Mouse (Mus musculus): ENCODE data around the gene Cd6. TPM values are rescaled to one million over a fixed set of nuclear protein-coding genes. Genes with fewer than 3 reads are reported as not detected.

Cd6 gene
- polyA plus RNA-seq, 1 experiment from 2014 or later = not detected

- no peaks in the 10 kb centered on the region for H3K9me3 ChIP-seq (replicated peaks)
- H3K9ac ChIP-seq = no peak overlapping the region
- no peaks in the 10 kb centered on the region for H3K27me3 ChIP-seq (replicated peaks)
- H3K4me3 ChIP-seq = no peak overlapping the region
- H3K36me3 ChIP-seq = no peaks in the 10 kb centered on the region
- H3K27ac ChIP-seq (ENCODE audit: poor library complexity, severe bottlenecking) = no peak overlapping the region
- ATAC-seq (ENCODE audit: insufficient number of reproducible peaks, low FRiP score) = no peak
- no peak overlapping the region for H3K4me2 ChIP-seq
- H3K4me1 ChIP-seq (replicated peaks) = peaks cover 25% of the 10 kb centered on the region
Observed at GRCm38 (mm10) chr19:10759525-10759924, 70.3 kb downstream of the Cd6 start.

DNA sequence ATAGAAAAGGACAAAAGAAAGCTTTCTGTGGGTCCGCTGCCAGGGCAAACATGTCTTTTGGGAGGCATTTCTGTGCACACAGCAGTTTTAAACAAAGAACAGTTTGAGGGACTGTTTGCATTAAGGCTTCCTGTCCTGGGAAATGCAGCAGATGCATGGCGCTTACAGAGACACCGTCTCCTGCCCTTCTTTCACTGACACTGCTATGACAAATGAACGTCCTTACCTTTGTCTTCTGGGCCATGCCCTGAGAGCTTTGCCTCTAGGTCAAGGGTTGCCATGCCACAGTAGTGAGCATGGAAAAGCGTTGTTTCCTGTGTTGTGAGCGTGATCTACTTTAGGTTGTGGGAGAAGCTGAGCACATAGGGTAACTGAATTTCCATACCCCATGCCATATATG, 71.2 kb downstream of the Cd6 start:
- H3K27me3 ChIP-seq (replicated peaks) = no peaks in the 10 kb centered on the region
- no peak for ATAC-seq (ENCODE audit: insufficient number of reproducible peaks, low FRiP score)
- H3K4me2 ChIP-seq = no peak overlapping the region
- H3K27ac ChIP-seq (ENCODE audit: poor library complexity, severe bottlenecking) = no peak overlapping the region
- no peaks in the 10 kb centered on the region for H3K36me3 ChIP-seq
- no peak overlapping the region for H3K9ac ChIP-seq
- no peak overlapping the region for H3K4me3 ChIP-seq
- 60% methylated on average over 6 of the region's 6 CpGs for WGBS
- H3K4me1 ChIP-seq (replicated peaks) = peaks cover 25% of the 10 kb centered on the region
- H3K9me3 ChIP-seq (replicated peaks) = no peaks in the 10 kb centered on the region

- no peaks in the 10 kb centered on the region for H3K36me3 ChIP-seq
- no peak overlapping the region for H3K4me2 ChIP-seq
- H3K4me3 ChIP-seq = no peak overlapping the region
- H3K27ac ChIP-seq (ENCODE audit: poor library complexity, severe bottlenecking) = no peak overlapping the region
- no peak overlapping the region for H3K9ac ChIP-seq
- ATAC-seq (ENCODE audit: insufficient number of reproducible peaks, low FRiP score) = no peak
- no peaks in the 10 kb centered on the region for H3K9me3 ChIP-seq (replicated peaks)
- H3K4me1 ChIP-seq (replicated peaks) = peaks cover 25% of the 10 kb centered on the region
- WGBS = 83% methylated on average over 2 of the region's 2 CpGs
- no peaks in the 10 kb centered on the region for H3K27me3 ChIP-seq (replicated peaks)
Observed at GRCm38 (mm10) chr19:10757526-10757925, 72.3 kb downstream of the Cd6 start.

DNA sequence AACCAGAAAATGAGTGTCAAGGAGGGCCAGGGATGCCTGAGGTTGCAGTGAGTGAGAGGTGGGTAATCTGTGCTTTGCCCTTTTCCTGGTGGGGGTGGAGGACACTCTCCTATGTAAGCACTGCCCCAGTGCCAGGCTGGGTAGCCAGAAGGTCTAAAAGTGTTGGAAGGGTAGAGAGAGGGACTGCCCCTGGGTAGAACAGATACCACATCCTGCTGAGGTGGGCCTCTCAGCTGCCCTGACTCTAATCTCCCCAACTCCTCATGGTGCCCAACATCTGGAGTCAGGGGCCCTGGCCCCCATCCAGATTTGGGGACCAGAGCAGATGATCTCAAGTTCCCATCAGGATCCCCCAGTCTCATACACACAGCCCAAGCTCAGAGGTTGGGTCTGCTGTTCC, 72.7 kb downstream of the Cd6 start:
- no peaks in the 10 kb centered on the region for H3K9me3 ChIP-seq (replicated peaks)
- H3K9ac ChIP-seq = no peak overlapping the region
- peaks cover 25% of the 10 kb centered on the region for H3K4me1 ChIP-seq (replicated peaks)
- no peak overlapping the region for H3K4me3 ChIP-seq
- ATAC-seq (ENCODE audit: insufficient number of reproducible peaks, low FRiP score) = no peak
- H3K27me3 ChIP-seq (replicated peaks) = no peaks in the 10 kb centered on the region
- no peak overlapping the region for H3K4me2 ChIP-seq
- H3K27ac ChIP-seq (ENCODE audit: poor library complexity, severe bottlenecking) = no peak overlapping the region
- no peaks in the 10 kb centered on the region for H3K36me3 ChIP-seq

DNA sequence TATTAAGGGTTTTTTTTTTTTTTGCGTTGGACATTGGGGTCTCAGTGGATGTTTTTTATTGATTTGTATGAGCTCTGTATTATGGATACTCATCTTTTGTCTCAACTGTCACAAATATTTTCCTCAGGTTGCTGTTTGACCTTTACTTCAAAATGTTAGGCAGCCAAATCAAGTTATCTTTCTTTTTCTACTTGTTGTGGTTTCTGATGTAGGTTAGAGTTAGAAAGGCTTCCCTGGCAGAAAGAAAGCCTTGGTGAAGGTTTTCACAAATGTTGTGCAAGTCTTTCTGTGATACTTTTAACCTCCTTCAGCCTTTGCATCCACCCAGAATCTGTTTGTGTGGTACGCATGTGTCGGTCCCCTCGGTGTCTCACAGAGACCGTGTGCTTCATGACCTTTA, 77.2 kb downstream of the Cd6 start:
- no peak overlapping the region for H3K4me2 ChIP-seq
- no peaks in the 10 kb centered on the region for H3K27me3 ChIP-seq (replicated peaks)
- no peaks in the 10 kb centered on the region for H3K4me1 ChIP-seq (replicated peaks)
- no peak for ATAC-seq (ENCODE audit: insufficient number of reproducible peaks, low FRiP score)
- no peaks in the 10 kb centered on the region for H3K9me3 ChIP-seq (replicated peaks)
- no peak overlapping the region for H3K9ac ChIP-seq
- 87% methylated on average over 5 of the region's 5 CpGs for WGBS
- H3K36me3 ChIP-seq = no peaks in the 10 kb centered on the region
- H3K27ac ChIP-seq (ENCODE audit: poor library complexity, severe bottlenecking) = no peak overlapping the region
- no peak overlapping the region for H3K4me3 ChIP-seq

- Histone ChIP-seq H3K9ac (no peak overlapping the region), H3K36me3 (no peaks in the 10 kb centered on the region), H3K4me1 (replicated peaks) (no peaks in the 10 kb centered on the region), H3K27me3 (replicated peaks) (no peaks in the 10 kb centered on the region), H3K4me2 (no peak overlapping the region), H3K27ac (ENCODE audit: poor library complexity, severe bottlenecking) (no peak overlapping the region), H3K9me3 (replicated peaks) (no peaks in the 10 kb centered on the region), H3K4me3 (no peak overlapping the region)
- WGBS = 85% methylated on average over 6 of the region's 6 CpGs
- ATAC-seq (ENCODE audit: insufficient number of reproducible peaks, low FRiP score) = no peak
Observed at GRCm38 (mm10) chr19:10752106-10752505, 77.8 kb downstream of the Cd6 start.

DNA sequence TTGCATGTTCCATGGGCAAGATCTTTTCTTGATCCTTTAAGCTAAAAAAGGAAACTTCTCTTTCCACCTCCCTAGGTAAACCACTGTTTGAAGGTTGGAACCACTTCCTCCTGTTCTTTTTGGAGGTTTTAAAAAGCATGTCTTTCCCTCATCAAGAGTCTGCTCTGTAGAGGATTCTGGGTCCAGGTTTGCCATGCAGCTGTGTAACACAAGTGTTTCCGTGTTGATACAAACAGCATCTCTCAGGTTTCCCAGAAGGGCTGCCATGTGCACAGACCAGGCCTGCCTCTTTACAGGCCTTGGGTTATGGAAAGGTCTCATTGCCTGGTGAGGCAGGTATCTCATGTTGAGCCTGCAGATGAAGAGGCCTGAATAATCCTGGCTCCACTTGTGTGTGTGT, 78.3 kb downstream of the Cd6 start:
- ATAC-seq (ENCODE audit: insufficient number of reproducible peaks, low FRiP score) = no peak
- no peaks in the 10 kb centered on the region for H3K4me1 ChIP-seq (replicated peaks)
- H3K9ac ChIP-seq = no peak overlapping the region
- WGBS = 96% methylated on average over 1 of the region's 1 CpGs
- H3K36me3 ChIP-seq = no peaks in the 10 kb centered on the region
- no peak overlapping the region for H3K4me3 ChIP-seq
- no peaks in the 10 kb centered on the region for H3K27me3 ChIP-seq (replicated peaks)
- H3K27ac ChIP-seq (ENCODE audit: poor library complexity, severe bottlenecking) = no peak overlapping the region
- H3K9me3 ChIP-seq (replicated peaks) = no peaks in the 10 kb centered on the region
- H3K4me2 ChIP-seq = no peak overlapping the region

GRCm38 (mm10) chr19:10750161-10750560, 79.7 kb downstream of the Cd6 start:
- Histone ChIP-seq H3K4me2 (no peak overlapping the region), H3K4me1 (replicated peaks) (no peaks in the 10 kb centered on the region), H3K9me3 (replicated peaks) (no peaks in the 10 kb centered on the region), H3K27ac (ENCODE audit: poor library complexity, severe bottlenecking) (no peak overlapping the region), H3K9ac (no peak overlapping the region), H3K27me3 (replicated peaks) (no peaks in the 10 kb centered on the region), H3K36me3 (no peaks in the 10 kb centered on the region), H3K4me3 (no peak overlapping the region)
- 71% methylated on average over 6 of the region's 6 CpGs for WGBS
- ATAC-seq (ENCODE audit: insufficient number of reproducible peaks, low FRiP score) = no peak

DNA sequence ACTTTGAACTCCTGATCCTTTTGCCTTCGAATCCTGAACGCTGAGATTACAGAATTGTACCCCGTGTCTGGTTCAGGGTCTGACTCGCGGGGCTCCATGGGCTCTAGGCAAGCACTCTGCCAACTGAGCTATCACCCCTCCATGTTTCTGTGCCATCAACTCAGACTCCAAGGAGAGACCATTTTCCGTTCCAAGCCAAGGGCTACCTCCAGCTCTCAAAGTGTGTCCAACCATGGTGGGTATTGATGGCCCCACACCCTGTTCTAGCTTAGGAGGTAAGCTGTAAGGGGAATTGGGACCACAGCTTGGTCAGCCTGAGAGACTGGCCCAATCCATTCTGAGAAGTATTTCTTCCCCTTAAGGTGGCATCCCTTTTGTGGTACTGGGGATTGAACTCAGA, 80.6 kb downstream of the Cd6 start:
- no peak overlapping the region for H3K9ac ChIP-seq
- no peaks in the 10 kb centered on the region for H3K9me3 ChIP-seq (replicated peaks)
- no peaks in the 10 kb centered on the region for H3K36me3 ChIP-seq
- H3K27me3 ChIP-seq (replicated peaks) = no peaks in the 10 kb centered on the region
- no peak for ATAC-seq (ENCODE audit: insufficient number of reproducible peaks, low FRiP score)
- no peak overlapping the region for H3K4me2 ChIP-seq
- H3K4me1 ChIP-seq (replicated peaks) = no peaks in the 10 kb centered on the region
- H3K4me3 ChIP-seq = no peak overlapping the region
- 88% methylated on average over 6 of the region's 6 CpGs for WGBS
- no peak overlapping the region for H3K27ac ChIP-seq (ENCODE audit: poor library complexity, severe bottlenecking)

GRCm38 (mm10) chr19:10748401-10749102, 81.3 kb downstream of the Cd6 start:
- Histone ChIP-seq H3K4me2 (no peak overlapping the region), H3K27ac (ENCODE audit: poor library complexity, severe bottlenecking) (no peak overlapping the region), H3K4me3 (no peak overlapping the region), H3K9me3 (replicated peaks) (no peaks in the 10 kb centered on the region), H3K27me3 (replicated peaks) (no peaks in the 10 kb centered on the region), H3K4me1 (replicated peaks) (no peaks in the 10 kb centered on the region), H3K36me3 (no peaks in the 10 kb centered on the region), H3K9ac (no peak overlapping the region)
- ATAC-seq (ENCODE audit: insufficient number of reproducible peaks, low FRiP score) = no peak
- WGBS = 64% methylated on average over 11 of the region's 11 CpGs

DNA sequence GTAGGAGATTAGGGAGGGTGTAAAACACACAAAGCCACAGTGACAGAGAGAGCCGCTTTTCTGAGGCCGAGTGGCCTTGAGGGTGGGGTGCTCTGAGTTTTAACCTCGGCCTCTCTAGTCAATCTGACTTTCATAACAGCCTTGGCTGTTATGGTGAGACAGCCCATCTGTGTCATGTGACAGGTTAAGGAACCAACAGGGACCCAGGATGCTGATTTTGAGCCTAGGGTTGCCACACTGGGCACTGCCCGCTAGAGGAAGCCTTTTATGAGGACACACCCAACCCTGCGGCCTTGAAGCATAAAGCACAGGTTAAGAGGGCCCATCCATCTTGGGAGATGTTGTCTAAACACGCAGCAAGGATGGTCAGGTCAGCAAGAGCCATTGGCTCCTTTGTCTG, 82.1 kb downstream of the Cd6 start:
- peak; percentile 39; the same call in 1 of the 2 replicates for ATAC-seq (ENCODE audit: insufficient number of reproducible peaks, low FRiP score)
- no peak overlapping the region for H3K9ac ChIP-seq
- no peak overlapping the region for H3K4me2 ChIP-seq
- no peaks in the 10 kb centered on the region for H3K4me1 ChIP-seq (replicated peaks)
- H3K27ac ChIP-seq (ENCODE audit: poor library complexity, severe bottlenecking) = no peak overlapping the region
- H3K9me3 ChIP-seq (replicated peaks) = no peaks in the 10 kb centered on the region
- H3K27me3 ChIP-seq (replicated peaks) = no peaks in the 10 kb centered on the region
- WGBS = 89% methylated on average over 6 of the region's 6 CpGs
- H3K4me3 ChIP-seq = no peak overlapping the region
- no peaks in the 10 kb centered on the region for H3K36me3 ChIP-seq

- Histone ChIP-seq H3K4me3 (no peak overlapping the region), H3K9me3 (replicated peaks) (no peaks in the 10 kb centered on the region), H3K27me3 (replicated peaks) (no peaks in the 10 kb centered on the region), H3K4me2 (no peak overlapping the region), H3K36me3 (no peaks in the 10 kb centered on the region), H3K4me1 (replicated peaks) (no peaks in the 10 kb centered on the region), H3K27ac (ENCODE audit: poor library complexity, severe bottlenecking) (no peak overlapping the region), H3K9ac (no peak overlapping the region)
- ATAC-seq (ENCODE audit: insufficient number of reproducible peaks, low FRiP score) = no peak
- 69% methylated on average over 7 of the region's 7 CpGs for WGBS
Observed at GRCm38 (mm10) chr19:10747182-10747581, 82.7 kb downstream of the Cd6 start.

Data from heart, embryonic 12.5 days (tissue).